Mouse (Mus musculus) C2C12 (cell line): Measurements from ENCODE around the gene Kdm6a. TPM values are rescaled to one million over a fixed set of nuclear protein-coding genes. Genes with fewer than 3 reads are reported as not detected.

ENCODE experiments used
- H3K27me3 ChIP-seq: one replicate; pipeline ENCODE4 v1.6.1; 2011; ENCODE audit not compliant: control insufficient read depth, insufficient read depth, insufficient read length
- H3K36me3 ChIP-seq: one replicate; pipeline ENCODE4 v1.6.1; 2011; ENCODE audit not compliant: control insufficient read depth, insufficient read depth
- H3K4me3 ChIP-seq: one replicate; pipeline ENCODE4 v1.5.1; 2011; ENCODE audit warnings: mild to moderate bottlenecking, control low read depth; ENCODE audit not compliant: poor library complexity, insufficient read depth, severe bottlenecking
- H3K79me2 ChIP-seq: one replicate; pipeline ENCODE4 v1.6.1; 2011; ENCODE audit not compliant: control insufficient read depth, insufficient read depth
- H3K79me3 ChIP-seq: one replicate; pipeline ENCODE4 v1.6.1; 2011; ENCODE audit warnings: low read depth, control low read depth
- H3ac ChIP-seq: one replicate; pipeline ENCODE3; 2011; ENCODE audit warnings: low read depth; ENCODE audit not compliant: control insufficient read depth, insufficient read length
- CEBPB ChIP-seq: IDR thresholded peaks from one replicate; pipeline ENCODE4 v1.6.1; 2011; ENCODE audit warnings: low read depth, mild to moderate bottlenecking, control low read depth, moderate library complexity
- CTCF ChIP-seq: IDR thresholded peaks from one replicate; pipeline ENCODE4 v1.5.1; 2011; ENCODE audit not compliant: control insufficient read depth, insufficient read depth, insufficient read length
- FOSL1 ChIP-seq: IDR thresholded peaks from one replicate; pipeline ENCODE4 v1.8.0; 2011; ENCODE audit warnings: mild to moderate bottlenecking, low read length; ENCODE audit not compliant: poor library complexity, insufficient read depth, severe bottlenecking
- MAX ChIP-seq: IDR thresholded peaks from one replicate; pipeline ENCODE4 v1.6.1; 2011; ENCODE audit warnings: mild to moderate bottlenecking, control low read depth
- MYOD1 ChIP-seq: IDR thresholded peaks from one replicate; pipeline ENCODE4 v1.6.1; 2011; ENCODE audit warnings: low read depth; ENCODE audit not compliant: control insufficient read depth, insufficient read length
- MYOG ChIP-seq: IDR thresholded peaks from one replicate; pipeline ENCODE4 v1.6.1; 2011; ENCODE audit not compliant: control insufficient read depth, insufficient read length; ENCODE audit errors: extremely low read depth
- USF1 ChIP-seq: IDR thresholded peaks from one replicate; pipeline ENCODE4 v1.6.1; 2011; ENCODE audit warnings: low read depth, mild to moderate bottlenecking, control low read depth, moderate library complexity
- polyA plus RNA-seq: library from polyadenylated mRNA; unstranded; fragments of >200 nt; fragmentation: generic; extraction: Trizol; gene quantifications from one replicate; pipeline ENCODE4 v1.2.1, GENCODE M21; 2012; ENCODE audit warnings: missing spikeins

The Kdm6a gene
- polyA plus RNA-seq, 1 experiment: 3.4 TPM

GRCm38 (mm10) chrX:18179492-18179891 lies 17.1 kb downstream of the Kdm6a start:
- H3K4me3 ChIP-seq: no peak overlapping the region
- no peaks in the 10 kb centered on the region for H3K27me3 ChIP-seq
- H3K36me3 ChIP-seq: no peaks in the 10 kb centered on the region
- no peak for TF ChIP-seq MAX
- peaks cover 86% of the 10 kb centered on the region for H3K79me3 ChIP-seq
- H3K79me2 ChIP-seq: peaks cover 99% of the 10 kb centered on the region
- H3ac ChIP-seq: no peak overlapping the region

DNA sequence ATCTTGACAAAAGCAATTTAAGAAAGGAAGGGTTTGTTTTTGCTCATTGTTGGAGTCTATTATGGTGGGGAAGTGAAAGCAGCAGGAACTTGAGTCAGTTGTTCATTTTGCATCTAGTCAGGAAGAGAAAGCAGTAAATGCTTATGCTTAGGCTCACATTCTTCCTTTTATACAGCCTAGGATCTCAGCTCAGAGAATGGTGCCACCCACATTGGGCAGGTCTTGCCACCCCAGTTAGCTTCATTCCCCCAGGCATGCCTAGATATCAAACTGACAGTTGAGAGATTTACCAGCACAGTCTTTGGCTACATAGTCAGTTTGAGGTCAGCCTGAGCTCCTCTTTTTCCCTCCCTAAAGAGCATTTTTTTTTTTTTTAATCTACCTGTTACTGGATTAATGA lies 24.8 kb downstream of the Kdm6a start:
- TF ChIP-seq USF1: no peak
- TF ChIP-seq CTCF: no peak
- TF ChIP-seq MYOG: no peak
- no peak for TF ChIP-seq MAX
- no peak for TF ChIP-seq FOSL1
- no peak for TF ChIP-seq CEBPB
- H3K79me2 ChIP-seq: peaks cover 99% of the 10 kb centered on the region
- no peaks in the 10 kb centered on the region for H3K27me3 ChIP-seq

DNA sequence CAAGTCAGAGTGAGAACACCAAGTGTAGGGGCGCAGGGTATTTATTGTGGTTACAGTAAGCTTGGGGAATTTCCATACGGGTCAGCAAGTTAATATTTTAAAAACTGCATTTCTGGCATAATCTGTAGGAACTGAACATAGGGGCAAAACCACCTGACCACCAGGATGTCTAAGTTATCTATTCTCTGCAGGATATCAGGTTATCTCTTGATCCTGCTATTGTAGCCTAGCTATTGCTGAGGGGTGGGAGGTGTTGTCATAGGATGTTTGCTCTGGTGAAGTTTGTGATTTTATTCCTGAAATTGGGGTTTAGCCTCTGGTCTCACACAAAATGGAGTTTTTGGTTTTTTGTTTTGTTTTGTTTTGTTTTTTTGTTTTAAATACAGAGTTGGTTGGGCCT lies 25.9 kb downstream of the Kdm6a start:
- peaks cover 100% of the 10 kb centered on the region for H3K79me2 ChIP-seq
- no peak overlapping the region for H3ac ChIP-seq
- no peaks in the 10 kb centered on the region for H3K27me3 ChIP-seq
- no peaks in the 10 kb centered on the region for H3K36me3 ChIP-seq
- no peak overlapping the region for H3K4me3 ChIP-seq
- peaks cover 61% of the 10 kb centered on the region for H3K79me3 ChIP-seq
- TF ChIP-seq MYOG: no peak
- no peak for TF ChIP-seq MAX
- no peak for TF ChIP-seq USF1
- no peak for TF ChIP-seq FOSL1
- TF ChIP-seq MYOD1: no peak
- no peak for TF ChIP-seq CTCF
- TF ChIP-seq CEBPB: no peak

More for the DNA sequence above, 24.8 kb downstream of the Kdm6a start:
- Histone ChIP-seq H3ac (no peak overlapping the region), H3K79me3 (peaks cover 64% of the 10 kb centered on the region), H3K4me3 (no peak overlapping the region), H3K36me3 (no peaks in the 10 kb centered on the region)

GRCm38 (mm10) chrX:18239572-18239971 lies 77.2 kb downstream of the Kdm6a start:
- TF ChIP-seq FOSL1: no peak
- no peak for TF ChIP-seq CEBPB
- no peak for TF ChIP-seq MAX
- no peak for TF ChIP-seq MYOD1
- TF ChIP-seq CTCF: no peak
- no peak for TF ChIP-seq MYOG
- no peak for TF ChIP-seq USF1
- Histone ChIP-seq H3K27me3 (no peaks in the 10 kb centered on the region), H3K36me3 (peaks cover 21% of the 10 kb centered on the region)

GRCm38 (mm10) chrX:18250621-18251020 lies 88.2 kb downstream of the Kdm6a start:
- H3K36me3 ChIP-seq: peaks cover 44% of the 10 kb centered on the region
- H3K79me2 ChIP-seq: no peaks in the 10 kb centered on the region

More at GRCm38 (mm10) chrX:18239572-18239971, 77.2 kb downstream of the Kdm6a start:
- H3K79me2 ChIP-seq: no peaks in the 10 kb centered on the region
- no peak overlapping the region for H3ac ChIP-seq
- no peak overlapping the region for H3K4me3 ChIP-seq
- H3K79me3 ChIP-seq: no peaks in the 10 kb centered on the region

GRCm38 (mm10) chrX:18254767-18255166 lies 92.4 kb downstream of the Kdm6a start:
- H3K79me3 ChIP-seq: no peaks in the 10 kb centered on the region
- no peaks in the 10 kb centered on the region for H3K27me3 ChIP-seq
- H3K4me3 ChIP-seq: no peak overlapping the region
- H3ac ChIP-seq: no peak overlapping the region
- H3K79me2 ChIP-seq: no peaks in the 10 kb centered on the region
- peaks cover 33% of the 10 kb centered on the region for H3K36me3 ChIP-seq
- TF ChIP-seq USF1 (no peak), MYOD1 (no peak), FOSL1 (no peak), MYOG (no peak), CEBPB (peak; percentile 97), CTCF (peak; percentile 32), MAX (no peak)

More at GRCm38 (mm10) chrX:18250621-18251020, 88.2 kb downstream of the Kdm6a start:
- TF ChIP-seq CEBPB: no peak
- TF ChIP-seq MYOG: no peak
- TF ChIP-seq USF1: no peak
- TF ChIP-seq CTCF: no peak
- TF ChIP-seq FOSL1: no peak
- TF ChIP-seq MYOD1: no peak
- no peak for TF ChIP-seq MAX
- Histone ChIP-seq H3K79me3 (no peaks in the 10 kb centered on the region), H3ac (no peak overlapping the region), H3K27me3 (no peaks in the 10 kb centered on the region), H3K4me3 (no peak overlapping the region)
